Mouse (Mus musculus): ENCODE results near the gene Atp6v0e2. TPM values are rescaled to one million over a fixed set of nuclear protein-coding genes. Genes with fewer than 3 reads are reported as not detected.

The Atp6v0e2 gene
- total and polyA plus RNA-seq, 2 experiments from 2014 or later: 447 to 497 TPM

GRCm38 (mm10) chr6:48566312-48566711 lies 28.9 kb downstream of the Atp6v0e2 start:
- Histone ChIP-seq H3K36me3 (ENCODE audit: insufficient read depth, low read length) (peaks cover 23% of the 10 kb centered on the region), H3K27me3 (ENCODE audit: insufficient read depth, low read length) (no peaks in the 10 kb centered on the region), H3K9ac (replicated peaks; ENCODE audit: low read length, poor library complexity, severe bottlenecking) (no peak overlapping the region), H3K4me2 (ENCODE audit: low read depth, low read length, poor library complexity, severe bottlenecking) (no peak overlapping the region), H3K4me3 (ENCODE audit: low read depth, low read length) (no peak overlapping the region), H3K4me1 (ENCODE audit: insufficient read depth, low read length) (no peaks in the 10 kb centered on the region), H3K27ac (ENCODE audit: low read depth, low read length) (no peak overlapping the region), H3K9me3 (ENCODE audit: low read length) (no peaks in the 10 kb centered on the region)
- WGBS: 60% methylated on average over 5 of the region's 5 CpGs
- TF ChIP-seq CTCF (IDR thresholded peaks at IDR 0.05): no peak
- DNase-seq (ENCODE audit: low spot score): peak; percentile 10
- ATAC-seq (ENCODE audit: low FRiP score): no peak

GRCm38 (mm10) chr6:48568036-48568984 lies 30.9 kb downstream of the Atp6v0e2 start:
- Histone ChIP-seq H3K27ac (ENCODE audit: low read depth, low read length) (no peak overlapping the region), H3K27me3 (ENCODE audit: insufficient read depth, low read length) (no peaks in the 10 kb centered on the region)
- ATAC-seq (ENCODE audit: low FRiP score): no peak

GRCm38 (mm10) chr6:48569065-48569807 lies 31.8 kb downstream of the Atp6v0e2 start:
- H3K27me3 ChIP-seq (ENCODE audit: insufficient read depth, low read length): no peaks in the 10 kb centered on the region
- DNase-seq (ENCODE audit: low spot score) (no peak), ATAC-seq (ENCODE audit: low FRiP score) (no peak)
- TF ChIP-seq CTCF (IDR thresholded peaks at IDR 0.05): no peak
- no peaks in the 10 kb centered on the region for H3K9me3 ChIP-seq (ENCODE audit: low read length)
- WGBS: 82% methylated on average over 8 of the region's 8 CpGs
- H3K27ac ChIP-seq (ENCODE audit: low read depth, low read length): no peak overlapping the region
- H3K36me3 ChIP-seq (ENCODE audit: insufficient read depth, low read length): peaks cover 20% of the 10 kb centered on the region
- no peak overlapping the region for H3K4me3 ChIP-seq (ENCODE audit: low read depth, low read length)
- no peak overlapping the region for H3K4me2 ChIP-seq (ENCODE audit: low read depth, low read length, poor library complexity, severe bottlenecking)
- H3K9ac ChIP-seq (replicated peaks; ENCODE audit: low read length, poor library complexity, severe bottlenecking): no peak overlapping the region
- no peaks in the 10 kb centered on the region for H3K4me1 ChIP-seq (ENCODE audit: insufficient read depth, low read length)

More at GRCm38 (mm10) chr6:48568036-48568984, 30.9 kb downstream of the Atp6v0e2 start:
- peak; percentile 50 for DNase-seq (ENCODE audit: low spot score)
- no peaks in the 10 kb centered on the region for H3K9me3 ChIP-seq (ENCODE audit: low read length)
- WGBS: 78% methylated on average over 21 of the region's 21 CpGs
- no peak overlapping the region for H3K4me2 ChIP-seq (ENCODE audit: low read depth, low read length, poor library complexity, severe bottlenecking)
- no peak overlapping the region for H3K9ac ChIP-seq (replicated peaks; ENCODE audit: low read length, poor library complexity, severe bottlenecking)
- H3K4me1 ChIP-seq (ENCODE audit: insufficient read depth, low read length): no peaks in the 10 kb centered on the region
- no peak overlapping the region for H3K4me3 ChIP-seq (ENCODE audit: low read depth, low read length)
- peaks cover 20% of the 10 kb centered on the region for H3K36me3 ChIP-seq (ENCODE audit: insufficient read depth, low read length)
- TF ChIP-seq CTCF (IDR thresholded peaks at IDR 0.05): no peak

- DNase-seq (ENCODE audit: low spot score): no peak
- Histone ChIP-seq H3K4me3 (ENCODE audit: low read depth, low read length) (no peak overlapping the region), H3K9ac (replicated peaks; ENCODE audit: low read length, poor library complexity, severe bottlenecking) (no peak overlapping the region), H3K4me1 (ENCODE audit: insufficient read depth, low read length) (no peaks in the 10 kb centered on the region), H3K27ac (ENCODE audit: low read depth, low read length) (no peak overlapping the region), H3K4me2 (ENCODE audit: low read depth, low read length, poor library complexity, severe bottlenecking) (no peak overlapping the region), H3K9me3 (ENCODE audit: low read length) (no peaks in the 10 kb centered on the region), H3K36me3 (ENCODE audit: insufficient read depth, low read length) (peaks cover 7% of the 10 kb centered on the region), H3K27me3 (ENCODE audit: insufficient read depth, low read length) (no peaks in the 10 kb centered on the region)
- 94% methylated on average over 5 of the region's 5 CpGs for WGBS
- ATAC-seq (ENCODE audit: low FRiP score): no peak
- TF ChIP-seq CTCF (IDR thresholded peaks at IDR 0.05): no peak
Observed at GRCm38 (mm10) chr6:48572014-48572413, 34.6 kb downstream of the Atp6v0e2 start.

- Histone ChIP-seq H3K4me2 (ENCODE audit: low read depth, low read length, poor library complexity, severe bottlenecking) (no peak within 1 kb of the TSS), H3K4me3 (ENCODE audit: low read depth, low read length) (no peak within 1 kb of the TSS), H3K9me3 (ENCODE audit: low read length) (no peaks in the 10 kb centered on the region), H3K9ac (replicated peaks; ENCODE audit: low read length, poor library complexity, severe bottlenecking) (no peak within 1 kb of the TSS), H3K4me1 (ENCODE audit: insufficient read depth, low read length) (no peaks in the 10 kb centered on the region), H3K27me3 (ENCODE audit: insufficient read depth, low read length) (no peaks in the 10 kb centered on the region), H3K36me3 (ENCODE audit: insufficient read depth, low read length) (peaks cover 7% of the 10 kb centered on the region), H3K27ac (ENCODE audit: low read depth, low read length) (no peak within 1 kb of the TSS)
- whole genome bisulfite sequencing: 41% methylated on average over 6 of the region's 6 CpGs
- ATAC-seq (ENCODE audit: low FRiP score): no peak
- TF ChIP-seq CTCF (IDR thresholded peaks at IDR 0.05): no peak
- no peak for DNase-seq (ENCODE audit: low spot score)
Observed at GRCm38 (mm10) chr6:48572572-48573061, 35.2 kb downstream of the Atp6v0e2 start, which contains the start of gene Rarres2. Gene Rarres2 (minus strand): TSS chr6:48572789.
